Mouse (Mus musculus): ENCODE data around the gene Mrtfa.
A peak's percentile ranks its signal among the peaks of the same experiment; 100 is the strongest.

Mrtfa gene

DNA sequence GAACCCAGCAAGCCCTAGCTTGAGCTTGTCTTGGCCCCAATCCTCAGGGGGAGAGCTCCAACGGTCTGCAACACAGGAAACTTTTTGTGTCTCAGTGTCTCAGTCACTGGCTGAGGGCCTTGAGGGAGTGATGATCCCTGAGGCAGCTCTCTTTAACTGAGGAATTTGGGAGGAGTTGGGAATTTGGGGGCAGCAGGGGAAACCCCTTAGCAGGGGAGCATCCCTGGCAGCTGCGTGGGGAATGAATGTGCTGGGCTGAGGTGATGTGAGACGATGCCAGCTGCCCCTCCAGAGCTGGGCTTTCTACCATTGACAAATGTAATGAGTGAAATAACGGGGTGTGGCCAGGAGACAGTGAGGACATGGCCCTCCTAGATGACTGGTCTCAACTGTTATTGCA, 4.9 kb upstream of the Mrtfa start:
- DNase-seq: peak; percentile 87

DNA sequence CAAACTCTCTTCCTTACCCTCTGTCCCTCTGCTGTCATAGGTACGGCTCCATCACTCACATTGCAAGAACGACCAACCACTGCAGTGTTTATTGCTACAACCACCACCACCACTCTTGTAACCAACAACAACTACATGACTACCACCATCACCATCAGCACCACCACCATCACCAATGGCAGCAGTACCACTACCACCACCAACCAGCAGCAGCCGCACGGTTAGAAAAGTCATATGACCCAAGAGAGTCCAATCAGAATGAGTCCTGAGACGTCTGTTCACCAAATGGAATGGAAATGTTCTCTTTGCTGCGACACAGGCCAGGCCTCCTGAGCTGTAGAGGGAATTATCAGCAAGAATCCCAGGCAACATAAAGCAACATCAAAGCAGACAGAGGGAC, 4.2 kb upstream of the Mrtfa start:
- peak; percentile 87 for DNase-seq

DNA sequence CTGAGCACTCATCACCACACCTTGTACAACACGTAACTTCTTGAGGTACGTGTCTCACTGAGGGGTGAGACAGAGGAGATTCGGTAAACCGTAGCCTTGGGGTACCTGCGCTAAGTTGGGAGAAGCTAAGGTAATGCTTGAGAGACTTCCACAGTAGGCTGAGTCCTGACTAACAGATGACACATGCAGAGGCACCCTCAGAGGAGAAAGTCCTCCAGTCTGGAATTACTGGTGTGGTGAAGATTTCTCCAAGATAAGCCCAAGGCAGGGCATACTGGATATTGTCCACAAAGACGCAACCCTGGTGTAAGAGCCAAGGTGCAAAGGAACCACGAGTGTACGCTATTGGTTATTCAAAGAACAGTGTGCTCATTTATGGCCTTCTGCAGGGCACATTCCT, 2.3 kb upstream of the Mrtfa start:
- peak; percentile 69 for DNase-seq

DNA sequence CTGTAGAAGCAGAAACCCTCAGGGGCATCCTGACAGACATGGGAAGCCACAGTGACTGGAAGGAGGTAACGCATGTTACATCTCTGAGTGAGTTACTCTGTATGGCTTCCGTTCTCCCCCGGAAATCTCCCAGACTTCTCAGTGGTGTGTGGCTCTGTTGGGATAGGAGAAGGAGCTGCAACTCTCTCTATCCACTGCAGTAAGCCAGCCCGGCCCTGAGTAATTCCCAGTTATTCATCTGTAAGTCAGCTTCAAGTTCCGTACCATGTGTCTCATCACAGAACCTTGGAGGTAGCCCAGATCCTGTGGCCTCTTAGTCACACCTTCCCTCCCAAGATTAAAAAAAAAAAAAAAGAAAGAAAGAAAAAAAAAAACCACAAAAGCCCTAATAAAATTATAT, 1.8 kb upstream of the Mrtfa start:
- DNase-seq: peak; percentile 81

DNA sequence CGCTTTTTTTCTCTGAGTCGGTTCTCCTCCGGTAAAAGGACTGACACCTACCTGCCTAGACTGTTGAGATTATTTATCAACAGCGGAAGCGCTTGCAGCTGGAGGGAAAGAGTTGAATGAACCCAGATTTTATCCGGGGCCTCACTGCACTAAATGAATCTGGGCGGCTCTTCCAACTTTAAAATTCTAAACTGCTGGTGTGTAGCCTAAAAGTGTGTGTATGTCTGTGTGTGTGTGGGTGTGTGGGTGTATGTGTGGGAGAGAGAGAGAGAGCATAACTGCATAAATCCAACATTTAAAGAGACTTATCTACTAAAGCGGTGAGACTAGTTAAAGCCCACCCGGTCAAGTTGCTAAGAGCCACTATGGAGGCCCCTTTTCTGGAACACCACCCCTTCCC, 746 bp upstream of the Mrtfa start:
- DNase-seq: no peak

DNA sequence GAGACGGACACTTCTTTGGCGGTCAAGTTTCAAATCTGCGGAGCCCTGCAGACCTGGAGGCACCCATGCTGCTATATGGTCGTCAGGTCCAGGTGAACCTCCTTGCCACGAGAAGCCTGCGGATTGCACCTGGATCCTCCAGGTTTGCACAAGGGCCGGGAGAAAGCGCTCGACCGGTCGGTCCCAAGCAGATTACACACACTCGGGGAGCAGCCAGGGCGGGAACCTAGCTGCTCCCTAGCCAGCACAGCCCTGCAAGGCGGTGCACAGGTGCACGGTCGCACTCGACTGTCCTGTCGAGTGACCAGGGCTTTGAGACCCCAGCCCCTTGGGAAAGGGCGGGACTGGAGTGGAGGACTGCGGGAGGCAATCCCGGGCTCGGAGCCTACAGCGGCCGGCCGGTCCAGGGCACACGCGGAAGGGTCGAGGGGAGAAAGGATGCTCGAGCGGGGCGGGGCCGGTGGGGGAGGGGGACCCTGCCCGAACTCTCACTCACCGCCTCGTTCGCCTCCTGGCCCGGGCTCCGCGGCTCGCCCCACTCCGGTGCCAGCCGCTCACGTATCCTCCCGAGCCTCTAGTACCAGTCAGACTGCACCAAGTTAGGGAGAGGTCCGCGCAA, 437 bp downstream of the Mrtfa start:
- DNase-seq: no peak

DNA sequence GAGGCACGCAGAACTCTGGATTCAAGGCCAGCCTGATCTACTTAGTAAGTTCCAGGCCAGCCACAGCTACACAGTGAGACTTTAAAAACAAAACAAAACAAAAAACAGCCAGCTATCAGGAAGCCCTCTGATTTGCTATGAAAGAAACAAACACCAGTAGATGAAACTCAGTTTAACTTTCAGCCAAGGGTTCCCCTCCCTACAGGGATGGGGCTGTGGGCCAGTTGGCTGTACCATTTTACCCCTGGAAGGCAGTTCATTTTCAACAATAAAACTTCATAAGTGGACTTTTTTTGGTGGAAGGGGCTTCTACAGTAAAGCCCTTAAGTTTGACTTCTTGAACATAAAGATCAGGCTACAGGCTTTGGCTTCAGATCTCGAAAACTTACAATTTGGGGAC, 1.5 kb downstream of the Mrtfa start:
- peak; percentile 93 for DNase-seq

DNA sequence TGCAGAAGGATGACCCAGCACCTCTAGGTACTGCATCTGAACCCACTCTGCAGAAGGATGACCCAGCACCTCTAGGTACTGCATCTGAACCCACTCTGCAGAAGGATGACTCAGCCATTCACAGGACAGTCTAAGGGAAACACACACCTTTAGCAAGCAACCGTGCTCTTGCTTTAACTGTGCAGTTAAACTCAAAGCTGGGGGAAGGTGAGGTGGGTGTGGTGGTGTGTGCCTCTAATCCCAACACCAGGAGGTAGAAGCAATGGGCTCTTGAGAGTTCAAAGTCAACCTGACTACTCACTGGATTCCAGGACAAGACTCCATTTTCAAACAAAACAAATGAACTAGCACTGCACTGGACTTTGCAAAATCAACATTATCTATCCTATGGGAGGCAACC, 5.6 kb downstream of the Mrtfa start:
- DNase-seq: peak; percentile 68

DNA sequence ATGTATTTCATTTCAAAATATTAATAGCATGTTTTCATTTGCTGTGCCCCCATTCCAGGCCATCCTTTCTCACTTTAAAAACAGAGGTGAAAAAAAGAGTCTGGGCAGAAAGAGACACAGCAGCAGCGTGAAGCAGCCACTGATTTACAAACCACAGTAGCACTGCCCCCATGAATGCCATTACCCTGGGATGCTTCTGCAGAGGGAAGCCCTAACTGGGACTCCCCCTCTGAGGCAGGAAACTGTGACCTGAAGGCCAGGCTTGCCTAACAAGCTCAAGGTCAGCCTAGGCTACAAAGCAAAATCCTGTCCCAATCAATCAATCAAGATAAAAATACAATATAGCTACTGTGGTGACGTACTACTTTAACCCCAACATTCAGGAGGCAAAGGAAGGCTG, 9.3 kb downstream of the Mrtfa start:
- DNase-seq: peak; percentile 60

DNA sequence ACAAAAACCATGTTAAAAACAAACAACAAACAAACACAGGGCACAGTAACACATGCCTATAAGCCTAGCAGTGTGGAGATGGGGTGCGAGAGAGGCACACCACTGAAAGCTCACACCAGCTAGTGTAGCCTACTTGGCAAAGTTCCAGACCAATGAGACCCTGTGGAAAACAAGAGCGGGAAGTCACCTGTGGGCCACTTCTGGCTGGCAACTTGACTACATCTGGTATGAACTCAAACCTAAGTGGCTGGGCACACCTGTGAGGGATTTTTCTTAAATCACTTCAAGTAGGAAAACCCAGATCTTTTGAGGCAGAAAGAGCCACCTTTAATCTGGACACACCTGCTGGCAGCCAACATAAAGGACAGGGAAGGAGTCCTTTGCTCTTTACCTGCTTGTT, 11.0 kb downstream of the Mrtfa start:
- DNase-seq: peak; percentile 72

DNA sequence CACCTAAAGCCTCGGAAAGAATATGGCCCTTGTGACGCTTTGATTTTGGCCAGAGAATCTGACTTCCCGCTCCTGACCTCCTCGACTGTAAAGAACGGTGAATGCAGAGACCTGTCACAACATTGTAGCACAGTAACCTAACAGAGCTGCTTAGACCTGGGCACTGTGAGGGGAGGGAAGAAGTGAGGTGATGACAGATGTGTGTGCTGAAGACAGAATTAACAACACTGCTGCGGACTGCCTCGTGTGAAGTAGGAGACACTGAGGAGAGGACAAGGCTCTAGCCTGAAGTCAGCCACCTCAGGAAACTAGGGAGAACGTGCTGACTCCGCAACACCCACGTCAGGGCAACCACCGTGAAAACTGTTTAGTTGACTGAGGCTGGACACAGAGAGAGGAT, 11.9 kb downstream of the Mrtfa start:
- peak; percentile 72 for DNase-seq

DNA sequence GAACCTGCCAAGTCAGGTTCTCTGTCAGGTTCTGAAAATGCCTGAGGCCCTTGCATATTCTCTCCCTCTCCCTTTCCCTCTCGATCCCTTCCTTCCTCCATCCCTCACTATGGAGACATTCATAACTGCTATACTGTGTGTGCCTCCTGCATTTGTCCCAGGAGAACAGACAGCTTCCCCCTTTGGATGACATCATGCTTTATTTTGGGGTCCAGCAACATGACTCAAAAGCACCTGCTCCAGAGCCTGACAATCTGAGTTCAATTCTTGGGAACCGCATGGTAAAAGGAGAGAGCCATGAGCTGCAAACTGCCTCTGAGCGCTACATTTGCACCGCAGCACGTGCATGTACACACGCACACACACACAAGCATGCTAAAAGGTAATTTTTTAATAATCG, 12.7 kb downstream of the Mrtfa start:
- DNase-seq: peak; percentile 80

DNA sequence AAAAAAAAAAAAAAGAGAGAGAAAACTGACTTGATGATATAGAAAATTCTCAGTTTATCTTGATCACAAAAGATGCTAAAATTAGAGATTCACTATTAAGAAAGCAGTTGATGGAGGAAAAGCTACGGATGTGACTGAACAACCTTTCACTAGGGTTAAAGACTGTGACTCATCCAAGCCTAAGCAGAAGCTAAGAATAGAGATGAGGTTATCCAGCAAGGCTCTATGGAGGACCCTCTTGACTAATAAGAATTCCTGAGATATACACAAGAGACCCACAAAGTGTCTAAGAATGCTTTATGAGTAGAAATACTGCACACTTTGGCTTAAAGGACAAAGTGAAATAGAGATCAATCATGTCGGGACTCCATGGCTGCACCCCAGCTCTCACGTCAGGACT, 14.9 kb downstream of the Mrtfa start:
- no peak for DNase-seq

DNA sequence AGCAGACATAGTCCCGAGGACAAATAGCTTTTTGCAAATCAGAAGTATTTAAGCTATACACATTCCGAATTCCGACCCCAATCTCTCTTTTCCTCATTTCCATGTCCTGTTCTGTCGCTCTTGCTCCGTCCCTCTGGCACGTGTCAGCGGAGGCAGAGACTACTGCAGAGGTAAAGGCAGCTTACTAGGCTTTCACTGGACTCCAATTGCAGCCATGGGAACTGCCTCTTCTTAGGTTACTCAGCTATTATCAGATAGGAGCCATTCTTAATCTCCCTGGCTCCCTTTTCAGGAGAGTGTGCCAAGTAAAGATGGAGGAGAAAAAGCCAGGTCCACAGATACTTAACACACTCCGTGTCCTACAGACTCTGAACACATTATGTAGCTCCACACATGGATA, 18.3 kb downstream of the Mrtfa start:
- DNase-seq: peak; percentile 52

DNA sequence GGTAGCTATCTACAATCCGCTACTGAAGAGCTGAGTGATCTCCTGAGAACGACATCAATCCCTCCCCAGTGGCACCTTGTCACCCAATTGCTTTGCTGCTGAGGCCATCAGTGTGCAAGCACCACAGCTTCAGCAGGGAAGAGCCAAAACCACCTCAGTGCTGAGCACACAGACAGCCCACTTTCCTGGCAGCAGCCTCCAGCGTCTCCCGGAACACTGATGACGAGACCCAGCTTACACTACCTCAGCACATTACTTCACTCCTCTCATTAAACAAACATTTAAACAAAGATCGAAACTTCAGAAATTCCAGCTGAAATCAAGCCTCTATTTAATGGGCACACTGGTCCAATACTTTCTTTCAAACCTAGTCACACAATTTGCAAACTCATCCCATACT, 21.8 kb downstream of the Mrtfa start:
- DNase-seq: no peak

DNA sequence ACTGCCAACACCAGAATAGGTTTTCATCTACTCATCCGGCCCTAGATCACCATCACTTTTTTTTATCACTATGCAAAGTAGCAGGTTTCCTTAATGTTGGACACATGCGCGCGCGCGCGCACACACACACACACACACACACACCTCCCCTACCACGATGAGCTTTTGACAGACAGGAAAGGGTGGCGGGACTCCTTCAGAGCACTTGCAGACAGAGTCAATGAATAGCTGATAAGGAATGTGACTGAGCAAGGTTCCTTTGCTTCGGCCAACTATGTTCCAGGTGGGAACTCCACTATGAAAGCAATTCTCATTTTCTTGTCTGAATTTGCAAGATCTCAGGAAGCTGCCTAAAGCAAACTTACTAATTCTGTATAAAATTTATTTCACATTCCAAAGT, 22.7 kb downstream of the Mrtfa start:
- no peak for DNase-seq

DNA sequence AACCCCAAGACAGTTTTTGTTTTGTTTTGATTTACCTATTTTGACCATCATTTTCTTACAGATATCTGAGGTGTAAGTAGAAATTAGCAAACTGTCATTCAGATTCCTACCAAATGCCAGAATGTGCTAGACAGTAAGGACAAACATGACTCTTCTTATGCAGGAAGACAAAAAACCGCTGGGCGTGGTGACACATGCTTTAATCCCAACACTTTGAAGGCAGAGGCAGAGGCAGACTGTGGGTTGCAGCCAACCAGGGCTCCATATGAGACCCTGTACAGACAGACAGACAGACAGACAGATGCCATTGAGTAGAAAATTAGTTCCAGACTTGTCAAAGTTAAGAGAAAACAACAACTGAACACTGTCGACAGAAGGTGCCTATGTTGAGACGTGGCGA, 24.3 kb downstream of the Mrtfa start:
- DNase-seq: no peak

DNA sequence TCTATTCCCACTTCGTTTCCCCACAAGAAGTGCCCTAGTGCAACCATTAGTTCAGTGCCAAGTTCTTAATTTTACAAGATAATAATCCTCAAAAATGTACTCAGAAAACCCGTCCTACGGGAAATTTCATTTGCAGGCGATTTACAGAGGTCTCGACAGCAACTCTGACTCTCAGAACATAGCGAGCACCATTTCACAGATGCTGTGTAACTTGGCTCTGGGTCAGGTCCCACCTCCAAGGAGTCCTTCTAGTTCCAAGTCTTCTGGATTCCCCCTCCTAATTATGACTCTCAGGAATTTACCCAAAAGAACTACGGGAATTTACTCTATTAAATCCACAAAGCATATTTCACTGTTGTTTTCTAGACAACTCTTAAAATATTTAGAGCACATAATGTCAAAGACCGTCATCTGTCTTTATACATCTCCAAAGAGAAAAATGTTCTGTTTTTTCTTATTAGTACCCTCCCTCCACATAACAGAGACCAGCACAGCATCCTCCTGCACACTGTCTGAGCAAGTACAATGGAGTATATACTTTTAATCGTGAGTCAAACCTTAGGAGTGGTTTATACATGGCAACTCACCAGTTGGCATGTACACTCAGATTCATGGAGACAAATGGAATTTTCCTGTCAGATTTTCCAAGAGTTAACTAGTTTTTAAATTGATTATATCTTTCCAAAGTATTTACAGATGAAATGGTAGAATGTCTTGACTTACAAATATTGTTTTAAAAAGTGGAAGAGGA, 25.8 kb downstream of the Mrtfa start:
- peak; percentile 63 for DNase-seq

DNA sequence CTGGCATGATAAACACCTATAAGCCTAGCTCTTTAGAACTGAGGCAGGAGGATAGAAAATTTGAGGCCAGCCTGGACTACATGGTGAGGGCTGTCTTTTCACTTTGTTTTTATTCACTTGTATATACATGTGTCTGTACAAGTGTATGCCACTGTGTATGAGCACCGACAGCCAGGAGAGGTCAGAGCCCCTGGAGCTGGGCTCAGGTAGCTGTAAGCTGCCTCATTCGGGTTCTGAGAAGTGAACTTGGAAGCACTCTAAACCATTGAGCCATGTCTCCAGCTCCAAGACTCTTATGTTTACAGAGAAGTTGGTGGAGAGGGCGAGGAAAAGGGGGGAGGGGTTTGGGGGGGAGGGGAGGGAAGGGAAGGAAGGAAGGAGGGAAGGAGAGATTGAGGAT, 29.0 kb downstream of the Mrtfa start:
- peak; percentile 68 for DNase-seq

DNA sequence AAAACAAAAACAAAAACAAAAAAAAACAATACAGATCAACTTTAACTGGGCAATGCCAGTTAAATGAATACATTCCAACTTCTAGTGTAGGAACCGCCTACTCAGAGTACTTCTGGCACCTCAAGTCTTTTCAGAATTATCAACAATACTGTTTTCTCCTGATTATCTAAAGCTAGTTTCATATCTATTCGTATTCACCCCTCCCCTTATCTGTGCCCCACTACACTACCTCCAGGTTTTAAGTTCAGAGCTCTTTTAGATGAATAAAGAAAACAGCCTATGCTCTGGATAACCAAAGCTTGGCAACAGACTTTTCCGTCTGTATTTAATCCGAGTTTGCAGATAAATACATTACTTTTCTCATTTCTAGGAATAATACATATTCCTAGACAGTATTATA, 29.9 kb downstream of the Mrtfa start:
- DNase-seq: no peak

DNA sequence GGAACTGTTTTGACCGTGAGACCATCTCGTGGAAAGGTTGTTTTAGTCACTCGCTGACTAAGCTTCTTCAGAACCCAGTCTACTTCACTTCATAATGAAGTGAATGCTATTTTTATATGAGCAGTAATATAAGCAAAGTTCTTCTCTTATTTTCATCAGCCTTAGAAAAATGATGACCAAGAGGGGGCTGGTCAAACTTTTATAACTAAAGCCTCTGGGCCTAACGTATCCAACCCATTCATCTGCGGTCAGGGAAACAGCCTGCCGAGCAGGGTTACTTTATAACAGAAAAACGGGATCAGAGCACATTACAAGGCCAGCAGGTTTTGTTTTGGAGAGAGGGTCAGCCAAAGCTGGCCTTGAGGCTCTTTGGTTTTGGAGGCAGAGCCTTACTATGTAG, 31.3 kb downstream of the Mrtfa start:
- DNase-seq: no peak

DNA sequence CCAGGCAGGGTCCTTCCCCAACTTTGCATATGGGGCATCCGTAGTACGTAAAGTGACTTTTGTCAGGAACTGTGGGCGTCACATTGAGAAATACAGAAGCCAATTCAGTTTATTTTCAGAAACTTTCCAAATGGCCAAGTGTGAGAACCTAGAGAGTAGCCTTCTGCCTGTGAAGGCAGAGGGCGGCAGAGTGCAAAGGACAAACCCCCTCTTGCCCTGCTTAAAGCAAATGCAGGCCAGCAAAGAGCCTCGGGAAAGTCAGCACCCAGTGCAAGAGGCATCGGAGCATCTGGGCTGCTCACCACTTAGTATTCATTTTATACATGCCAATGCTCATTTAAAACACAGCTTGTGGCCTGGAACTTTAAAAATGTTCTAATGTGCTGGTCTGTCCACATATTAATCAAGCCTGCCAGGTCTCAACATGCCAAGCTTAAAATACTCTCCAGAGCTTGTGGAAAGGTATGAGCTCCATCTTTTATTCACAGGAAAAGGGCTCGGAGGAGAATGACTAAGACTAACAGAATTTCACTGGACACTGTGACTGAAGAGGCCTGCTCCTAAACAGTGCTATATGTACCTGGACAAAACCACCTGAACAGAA, 31.9 kb downstream of the Mrtfa start:
- no peak for DNase-seq

DNA sequence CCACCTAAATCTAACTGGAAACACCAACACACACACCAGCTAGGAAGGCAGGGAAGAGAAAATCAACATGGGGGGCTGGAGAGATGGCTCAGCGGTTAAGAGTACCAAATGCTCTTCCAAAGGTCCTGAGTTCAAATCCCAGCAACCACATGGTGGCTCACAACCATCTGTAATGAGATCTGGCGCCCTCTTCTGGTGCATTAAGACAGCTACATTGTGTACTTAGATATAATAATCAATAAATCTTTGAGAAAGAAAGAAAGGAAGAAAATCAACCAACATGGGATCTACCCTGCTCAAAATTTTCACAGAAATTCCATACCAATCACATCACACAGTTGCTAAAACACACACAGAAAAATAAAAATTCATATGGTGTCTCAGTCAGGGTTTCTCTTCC, 34.1 kb downstream of the Mrtfa start:
- DNase-seq: peak; percentile 66

DNA sequence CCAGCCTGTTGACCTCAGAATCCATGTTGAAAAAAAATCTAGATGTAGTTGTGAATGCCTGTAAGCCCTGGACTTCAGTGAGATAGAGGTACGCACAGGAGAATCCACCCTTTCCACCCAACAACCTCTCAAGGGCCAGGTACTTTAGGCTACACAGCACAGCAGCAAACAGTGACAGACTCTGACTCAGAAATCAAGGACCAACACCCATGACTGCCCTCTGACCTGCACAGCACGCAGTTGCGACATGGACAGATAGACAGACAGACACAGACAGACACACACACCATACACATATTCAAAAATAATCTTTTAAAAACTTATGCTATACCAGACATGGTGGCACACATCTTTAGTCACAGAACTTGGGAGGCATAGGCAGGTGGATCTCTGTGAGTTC, 34.7 kb downstream of the Mrtfa start:
- peak; percentile 83 for DNase-seq
